Mouse (Mus musculus) testis, adult 2 months (tissue): ENCODE measurements around the gene Aldh1b1.

Source experiments
- CTCF ChIP-seq: fragments of 200-500 bp; IDR thresholded peaks from 2 replicates; pipeline ENCODE4 v1.5.1; 2012; ENCODE audit warnings: low read depth, mild to moderate bottlenecking, inconsistent platforms, low read length, moderate library complexity; ENCODE audit not compliant: control insufficient read depth, insufficient read depth, insufficient replicate concordance
- POLR2A ChIP-seq: fragments of 200-500 bp; IDR thresholded peaks from 2 replicates; pipeline ENCODE4 v1.6.1; 2012; ENCODE audit warnings: low read depth, mild to moderate bottlenecking, inconsistent platforms, low read length, moderate library complexity; ENCODE audit not compliant: control insufficient read depth

DNA sequence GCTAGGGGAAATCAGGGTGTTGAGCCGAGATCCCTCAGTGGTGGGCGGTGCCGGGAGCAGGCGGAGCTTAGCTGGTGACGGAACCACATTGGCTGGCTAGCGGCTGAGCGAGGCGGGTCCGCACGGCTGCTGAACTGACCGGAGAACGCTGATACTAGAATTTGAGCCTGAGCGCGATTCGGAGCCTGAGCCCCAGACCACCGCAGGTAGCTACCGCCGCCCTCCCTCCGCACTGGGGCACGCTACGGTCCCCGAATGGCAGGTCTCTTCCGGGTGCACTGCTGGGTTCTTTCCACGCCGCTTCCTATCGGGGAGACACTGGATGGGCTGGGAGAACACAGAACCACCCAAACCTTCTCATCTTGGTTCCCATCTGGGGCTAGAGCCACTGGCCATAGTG lies at the start of gene Aldh1b1:
- TF ChIP-seq CTCF (no peak), POLR2A (no peak; the same call in 1 of the 2 replicates)
